Comparison of ENCODE assay signal across 7 mouse cellular contexts in the genomic region with DNA sequence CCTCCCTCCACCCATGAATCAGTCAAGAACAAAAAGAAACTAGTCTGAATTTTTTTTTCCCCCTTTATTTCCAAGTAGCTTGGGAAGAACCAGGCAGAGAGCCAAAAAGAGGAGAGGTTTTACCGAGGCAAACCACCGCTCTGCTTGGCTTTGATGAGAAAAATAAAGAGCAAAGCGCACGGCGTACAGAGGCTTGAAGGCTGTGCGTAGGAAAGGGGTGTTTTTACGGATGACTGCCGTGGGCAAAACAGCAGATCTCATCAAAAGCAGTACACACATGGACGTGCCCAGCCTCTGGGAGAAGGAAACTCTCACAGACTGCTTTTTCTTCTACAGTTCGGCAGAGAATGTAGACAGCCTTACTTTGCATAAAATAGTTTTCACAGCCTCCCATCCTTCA.
DNase-seq lines count a peak whose midpoint lies in the region; ATAC-seq and TF ChIP-seq lines count a peak whose summit lies in the region.

No protein-coding gene starts in this region.

- no peak overlapping the region for H3K4me3 ChIP-seq in lung, embryonic 14.5 days (ENCODE audit: low read depth, low read length)
- no peak overlapping the region for H3K4me3 ChIP-seq in forebrain, embryonic 12.5 days (replicated peaks)
- peak overlapping the region; percentile 2; the same call in 1 of the 2 replicates for H3K4me3 ChIP-seq in kidney, embryonic 14.5 days (ENCODE audit: low read length)
- H3K4me3 ChIP-seq in midbrain, embryonic 13.5 days (replicated peaks), result no peak overlapping the region

- no peak; the same call in 1 of the 2 replicates for ATAC-seq in lung, embryonic 14.5 days (ENCODE audit: insufficient read depth)
- peak; percentile 69; the same call in 1 of the 2 replicates for ATAC-seq in forebrain, embryonic 12.5 days (ENCODE audit: low FRiP score)
- 0 out of 2 replicates have a peak, but pooled peaks have one; percentile 40 for ATAC-seq in kidney, embryonic 14.5 days (ENCODE audit: low FRiP score, low TSS enrichment)
- ATAC-seq in midbrain, embryonic 13.5 days, result peak; percentile 77
- no peak for ATAC-seq in megakaryocyte-erythroid progenitor cell, adult 5-6 weeks (replicated peaks; ENCODE audit: low FRiP score, low TSS enrichment, poor library complexity, severe bottlenecking)

- H3K9ac ChIP-seq in lung, embryonic 14.5 days, result 0 out of 2 replicates have a peak overlapping the region, but pooled peaks have one; percentile 27
- no peak overlapping the region for H3K9ac ChIP-seq in forebrain, embryonic 12.5 days
- H3K9ac ChIP-seq in kidney, embryonic 14.5 days (ENCODE audit: low read depth, low read length), result no peak overlapping the region
- no peak overlapping the region for H3K9ac ChIP-seq in midbrain, embryonic 13.5 days (replicated peaks)

- peak; percentile 81 for DNase-seq in lung, embryonic 14.5 days
- DNase-seq in lung, adult 18-20 months, result no peak
- DNase-seq in thymus, postnatal 25 days, result no peak

- H3K9me3 ChIP-seq in lung, embryonic 14.5 days (ENCODE audit: low read depth, low read length), result no peaks in the 10 kb centered on the region
- no peaks in the 10 kb centered on the region for H3K9me3 ChIP-seq in forebrain, embryonic 12.5 days
- no peaks in the 10 kb centered on the region for H3K9me3 ChIP-seq in kidney, embryonic 14.5 days (ENCODE audit: control insufficient read depth, low read length)
- no peaks in the 10 kb centered on the region for H3K9me3 ChIP-seq in midbrain, embryonic 13.5 days

- no peaks in the 10 kb centered on the region for H3K36me3 ChIP-seq in lung, embryonic 14.5 days (ENCODE audit: insufficient read depth)
- no peaks in the 10 kb centered on the region for H3K36me3 ChIP-seq in forebrain, embryonic 12.5 days (replicated peaks)
- no peaks in the 10 kb centered on the region for H3K36me3 ChIP-seq in kidney, embryonic 14.5 days (ENCODE audit: control insufficient read depth, insufficient read depth, low read length)
- H3K36me3 ChIP-seq in midbrain, embryonic 13.5 days, result no peaks in the 10 kb centered on the region

- H3K27ac ChIP-seq in lung, embryonic 14.5 days (ENCODE audit: low read depth), result peak overlapping the region; percentile 16; the same call in 1 of the 2 replicates
- H3K27ac ChIP-seq in forebrain, embryonic 12.5 days, result peak overlapping the region; percentile 71
- 0 out of 2 replicates have a peak overlapping the region, but pooled peaks have one; percentile 26 for H3K27ac ChIP-seq in kidney, embryonic 14.5 days (ENCODE audit: low read depth, low read length)
- peak overlapping the region; percentile 17; the same call in 1 of the 2 replicates for H3K27ac ChIP-seq in midbrain, embryonic 13.5 days

- 18% methylated on average over 10 of the region's 10 CpGs for WGBS in lung, embryonic 14.5 days
- 18% methylated on average over 10 of the region's 10 CpGs for WGBS in forebrain, embryonic 12.5 days
- WGBS in kidney, embryonic 14.5 days, result 16% methylated on average over 10 of the region's 10 CpGs
- 23% methylated on average over 10 of the region's 10 CpGs for WGBS in midbrain, embryonic 13.5 days

- peak overlapping the region; percentile 47 for H3K4me2 ChIP-seq in lung, embryonic 14.5 days
- peak overlapping the region; percentile 34 for H3K4me2 ChIP-seq in forebrain, embryonic 12.5 days
- peak overlapping the region; percentile 25 for H3K4me2 ChIP-seq in kidney, embryonic 14.5 days (replicated peaks; ENCODE audit: low read depth, low read length)
- H3K4me2 ChIP-seq in midbrain, embryonic 13.5 days (replicated peaks), result peak overlapping the region; percentile 26

- H3K4me1 ChIP-seq in lung, embryonic 14.5 days (ENCODE audit: insufficient read depth), result peaks cover 6% of the 10 kb centered on the region; the same call in 1 of the 2 replicates
- peaks cover 20% of the 10 kb centered on the region for H3K4me1 ChIP-seq in forebrain, embryonic 12.5 days
- H3K4me1 ChIP-seq in kidney, embryonic 14.5 days (ENCODE audit: control insufficient read depth, insufficient read depth, low read length), result peaks cover 10% of the 10 kb centered on the region; the same call in 1 of the 2 replicates
- peaks cover 17% of the 10 kb centered on the region for H3K4me1 ChIP-seq in midbrain, embryonic 13.5 days (replicated peaks)

- H3K27me3 ChIP-seq in lung, embryonic 14.5 days (ENCODE audit: insufficient read depth, low read length), result no peaks in the 10 kb centered on the region
- H3K27me3 ChIP-seq in forebrain, embryonic 12.5 days, result no peaks in the 10 kb centered on the region
- H3K27me3 ChIP-seq in kidney, embryonic 14.5 days (ENCODE audit: control insufficient read depth, insufficient read depth, low read length), result no peaks in the 10 kb centered on the region
- no peaks in the 10 kb centered on the region for H3K27me3 ChIP-seq in midbrain, embryonic 13.5 days

- TF ChIP-seq CTCF in lung, embryonic 14.5 days (IDR thresholded peaks at IDR 0.05; ENCODE audit: low read depth), result no peak

Comparison
In these comparisons a context has a peak if more than half of its experiments do, and no peak if none do; other contexts are left out.
1. ATAC-seq: peak in forebrain, embryonic 12.5 days (single experiment), kidney, embryonic 14.5 days (single experiment) and midbrain, embryonic 13.5 days (single experiment); none in lung, embryonic 14.5 days (single experiment) and megakaryocyte-erythroid progenitor cell, adult 5-6 weeks (single experiment).
2. H3K27ac ChIP-seq: peak in every context shown above with its lines; median percentile 71 in forebrain, embryonic 12.5 days; 26 in kidney, embryonic 14.5 days; 17 in midbrain, embryonic 13.5 days; 16 in lung, embryonic 14.5 days.
3. Peak in every context shown above with its lines, with median percentiles within 50 percentile points of each other: H3K4me2 ChIP-seq.